Mouse (Mus musculus) C3H10T1/2 (cell line): Measurements from ENCODE around the gene Clpsl2. TPM values are rescaled to one million over a fixed set of nuclear protein-coding genes. Genes with fewer than 3 reads are reported as not detected.

Experiments
- polyA plus RNA-seq, 2 experiments: library from polyadenylated mRNA; unstranded; fragments of >200 nt; fragmentation: generic; extraction: Trizol; gene quantifications; one replicate each; pipeline ENCODE4 v1.2.1; 2012; ENCODE audit warnings: missing spikeins in 2 of 2

Gene Clpsl2
- not detected for polyA plus RNA-seq

DNA sequence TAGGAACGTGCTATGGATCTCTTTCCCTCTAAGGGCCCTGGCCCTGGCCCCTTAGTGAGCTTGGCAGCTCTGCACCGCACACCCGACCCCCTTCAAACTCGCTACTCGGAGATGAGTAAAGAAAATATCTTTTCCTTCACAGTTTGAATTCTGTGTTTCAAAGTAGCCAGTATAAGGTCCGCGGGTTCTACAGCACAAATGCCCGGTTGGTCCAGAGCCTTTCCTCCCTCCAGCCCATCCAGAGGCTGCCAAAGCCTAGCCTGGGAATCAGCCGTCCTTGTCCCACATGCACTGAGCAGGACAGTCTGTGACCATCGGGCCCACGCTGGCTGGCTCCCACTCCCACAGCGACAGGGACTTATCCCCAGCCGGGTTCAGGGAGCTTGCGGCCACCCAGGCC, at the start of gene Clpsl2:
Gene Clpsl2 (plus strand): TSS at position 301 of the 400 bp plus-strand sequence.

DNA sequence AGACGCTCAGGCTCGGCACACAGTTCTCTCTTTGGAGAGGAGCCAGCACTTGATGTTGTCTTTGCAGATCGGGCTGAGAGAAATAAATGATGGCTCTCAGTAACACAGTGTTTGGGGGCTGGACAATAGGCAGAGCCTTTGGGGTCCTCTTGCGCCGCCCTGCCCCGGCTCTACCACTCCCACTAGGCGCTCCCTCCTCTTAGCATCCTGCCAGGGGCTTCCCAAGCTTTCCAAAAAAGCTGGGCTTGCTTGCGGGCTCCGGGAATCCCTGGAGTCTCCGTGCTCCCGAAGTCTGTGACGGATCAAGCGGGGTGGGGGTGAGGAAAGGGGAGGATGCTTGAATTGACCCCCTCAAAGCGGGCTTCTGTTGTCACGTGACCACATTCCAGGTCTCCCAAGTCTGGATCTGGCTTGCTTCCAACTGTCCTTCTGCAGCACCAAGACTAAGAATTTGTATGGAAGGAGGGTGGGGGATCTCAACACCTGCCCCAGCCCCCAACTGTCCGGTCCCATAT, 31.7 kb upstream of the Clpsl2 start, which contains the start of gene Fkbp5:
Gene Fkbp5 (minus strand): TSS at position 87 of the 515 bp plus-strand sequence.

GRCm38 (mm10) chr17:28530506-28530905, 18.7 kb upstream of the Clpsl2 start, which contains the start of gene Armc12:
TSS of gene Armc12 (plus strand) at chr17:28530806.

GRCm38 (mm10) chr17:28560598-28560997, 11.4 kb downstream of the Clpsl2 start, which contains the start of gene Clps:
TSS of gene Clps (minus strand) at chr17:28560766.

DNA sequence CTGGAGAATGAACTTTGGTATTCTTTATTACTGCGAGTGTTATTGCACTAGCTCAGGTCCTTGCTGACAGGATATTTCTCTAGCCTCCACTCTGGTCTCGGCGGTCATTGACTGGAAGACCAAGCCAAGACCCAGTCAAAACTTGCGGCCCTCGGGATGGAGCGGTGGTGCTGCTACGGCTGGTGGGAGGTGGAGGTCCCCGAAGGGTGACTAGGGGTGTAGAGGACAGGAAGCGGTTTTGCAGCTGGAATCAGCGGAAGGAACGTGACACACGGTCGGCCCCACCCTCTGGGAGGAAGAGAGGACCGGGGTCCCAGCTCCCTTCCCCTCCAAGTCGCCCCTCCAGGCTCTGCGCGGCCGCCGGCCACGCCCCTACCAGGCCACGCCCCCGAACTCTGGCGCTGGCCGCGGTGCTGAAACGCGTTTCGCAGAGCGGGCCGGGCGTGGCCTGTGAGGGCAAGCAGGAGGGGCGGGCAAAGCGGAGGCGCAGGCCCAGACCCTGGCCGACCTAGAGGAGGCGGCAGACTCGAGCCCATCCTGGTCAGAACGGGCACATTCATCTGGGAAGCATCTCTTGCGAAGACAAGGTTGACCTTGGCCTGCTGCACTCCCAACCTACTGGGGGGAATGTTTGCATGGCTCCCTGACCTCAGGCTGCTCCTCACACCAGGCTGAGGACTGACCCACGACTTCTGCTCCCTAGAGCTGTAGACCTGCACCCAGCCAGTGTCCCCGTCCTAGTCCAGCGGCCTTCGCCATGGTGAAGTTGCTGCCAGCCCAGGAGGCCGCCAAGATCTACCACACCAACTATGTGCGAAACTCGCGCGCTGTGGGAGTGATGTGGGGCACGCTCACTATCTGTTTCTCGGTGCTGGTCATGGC, 26.3 kb downstream of the Clpsl2 start, which contains the start of gene Lhfpl5:
Gene Lhfpl5 (plus strand): TSS at position 398 of the 882 bp plus-strand sequence.

Other genes starting within 250 kb of the Clpsl2 start
- 10 to 100 TPM; 44.0 to 46.3 TPM for gene Fance, start 235.9 kb upstream of the Clpsl2 start, polyA plus RNA-seq
- gene Rpl10a, start 220.9 kb upstream of the Clpsl2 start, polyA plus RNA-seq = 1,000 to 10,000 TPM; 3,726 to 3,941 TPM
- 10 to 100 TPM in 1 of 2 experiments, 1 to 10 TPM in 1; 7.0 to 33.0 TPM for gene Tead3, start 198.6 kb upstream of the Clpsl2 start, polyA plus RNA-seq
- gene Tulp1, start 184.2 kb upstream of the Clpsl2 start, polyA plus RNA-seq = not detected
- gene Fkbp5, start 31.9 kb upstream of the Clpsl2 start, polyA plus RNA-seq = 1 to 10 TPM; 4.0 to 4.6 TPM
- not detected for gene Armc12, start 18.6 kb upstream of the Clpsl2 start, polyA plus RNA-seq
- gene Clps, start 11.4 kb downstream of the Clpsl2 start, polyA plus RNA-seq = not detected
- under 1 TPM; 0.04 to 0.06 TPM for gene Lhfpl5, start 26.2 kb downstream of the Clpsl2 start, polyA plus RNA-seq
- 10 to 100 TPM; 10.3 to 19.5 TPM for gene Srpk1, start 73.3 kb downstream of the Clpsl2 start, polyA plus RNA-seq
- gene Slc26a8, start 140.8 kb downstream of the Clpsl2 start, polyA plus RNA-seq = under 1 TPM in 1 of 2 experiments, not detected in 1; 0.42 TPM
- 10 to 100 TPM; 11.2 to 33.1 TPM for gene Mapk14, start 141.9 kb downstream of the Clpsl2 start, polyA plus RNA-seq
- gene AC170998.1, start 176.7 kb downstream of the Clpsl2 start, polyA plus RNA-seq = under 1 TPM in 1 of 2 experiments, not detected in 1; 0.20 TPM
- gene Mapk13, start 219.9 kb downstream of the Clpsl2 start, polyA plus RNA-seq = under 1 TPM in 1 of 2 experiments, not detected in 1; 0.22 TPM